Comparison of ENCODE assay signal across 8 mouse cellular contexts in genomic region chr7:143783378-143783995, GRCm38 (mm10). TPM values are rescaled to one million over a fixed set of nuclear protein-coding genes. Genes with fewer than 3 reads are reported as not detected.
DNase-seq lines count a peak whose midpoint lies in the region; ATAC-seq lines count a peak whose summit lies in the region.

No protein-coding gene starts in this region.

- no peaks in the 10 kb centered on the region for H3K36me3 ChIP-seq in limb, embryonic 13.5 days
- H3K36me3 ChIP-seq in neural tube, embryonic 14.5 days (ENCODE audit: control insufficient read depth, insufficient read depth, low read length): no peaks in the 10 kb centered on the region

- peaks cover 24% of the 10 kb centered on the region for H3K4me1 ChIP-seq in limb, embryonic 13.5 days
- peaks cover 10% of the 10 kb centered on the region for H3K4me1 ChIP-seq in neural tube, embryonic 14.5 days (ENCODE audit: control insufficient read depth, insufficient read depth, low read length)

- peak overlapping the region; percentile 47 for H3K4me3 ChIP-seq in limb, embryonic 13.5 days
- peak overlapping the region; percentile 48 for H3K4me3 ChIP-seq in neural tube, embryonic 14.5 days (ENCODE audit: low read depth, low read length)

- no peak for DNase-seq in cerebellum, postnatal 36 days
- peak; percentile 25 for DNase-seq in thymus, postnatal 14 days
- no peak for DNase-seq in thymus, postnatal 10 days (ENCODE audit: low spot score in 2 of 2)
- DNase-seq in ovary, adult 18-20 months (ENCODE audit: low spot score): no peak
- DNase-seq in urinary bladder, postnatal 14 days (ENCODE audit: low spot score): no peak

- H3K27me3 ChIP-seq in limb, embryonic 13.5 days: no peaks in the 10 kb centered on the region
- H3K27me3 ChIP-seq in neural tube, embryonic 14.5 days (ENCODE audit: control insufficient read depth, insufficient read depth, low read length): no peaks in the 10 kb centered on the region

- 17% methylated on average over 4 of the region's 6 CpGs for WGBS in limb, embryonic 13.5 days
- WGBS in neural tube, embryonic 14.5 days: 16% methylated on average over 5 of the region's 6 CpGs

- peak overlapping the region; percentile 72 for H3K4me2 ChIP-seq in limb, embryonic 13.5 days (replicated peaks)
- H3K4me2 ChIP-seq in neural tube, embryonic 14.5 days (ENCODE audit: low read depth, low read length): peak overlapping the region; percentile 69

- H3K9me3 ChIP-seq in limb, embryonic 13.5 days: no peaks in the 10 kb centered on the region
- H3K9me3 ChIP-seq in neural tube, embryonic 14.5 days (ENCODE audit: control insufficient read depth, low read length): no peaks in the 10 kb centered on the region

- H3K27ac ChIP-seq in limb, embryonic 13.5 days: peak overlapping the region; percentile 77
- H3K27ac ChIP-seq in neural tube, embryonic 14.5 days (ENCODE audit: low read depth, low read length): peak overlapping the region; percentile 62; the same call in 1 of the 2 replicates

- H3K9ac ChIP-seq in limb, embryonic 13.5 days: peak overlapping the region; percentile 67
- peak overlapping the region; percentile 65 for H3K9ac ChIP-seq in neural tube, embryonic 14.5 days (replicated peaks; ENCODE audit: low read depth, low read length)

- peak; percentile 29; the same call in 1 of the 2 replicates for ATAC-seq in cerebellum, adult (ENCODE audit: insufficient number of reproducible peaks, low FRiP score, low TSS enrichment)
- ATAC-seq in limb, embryonic 13.5 days (ENCODE audit: low FRiP score, low read depth): peak; percentile 25; the same call in 1 of the 2 replicates
- ATAC-seq in neural tube, embryonic 14.5 days (ENCODE audit: low read depth): peak; percentile 59; the same call in 1 of the 2 replicates

RNA-seq across cellular contexts. Expression of gene Mrgpre, which starts 0.8 kb away (rescaled TPM):
- polyA plus RNA-seq in limb, embryonic 13.5 days (2015; fragmentation: Nextera tagmentation; extraction: Ambion mirVana): 1.5 and 1.8 TPM in 2 replicates
- polyA plus RNA-seq in neural tube, embryonic 14.5 days (2014; fragmentation: Nextera tagmentation; extraction: Ambion mirVana): 7.4 and 8.4 TPM in 2 replicates

RNA-seq across cellular contexts. Expression of gene Mrgprg, which starts 16.7 kb away (rescaled TPM):
- polyA plus RNA-seq in limb, embryonic 13.5 days (2015; fragmentation: Nextera tagmentation; extraction: Ambion mirVana): not detected in 2 replicates
- not detected in 2 replicates for polyA plus RNA-seq in neural tube, embryonic 14.5 days (2014; fragmentation: Nextera tagmentation; extraction: Ambion mirVana)

RNA-seq across cellular contexts. Expression of gene Osbpl5, which starts 26.7 kb away (rescaled TPM):
- 40.0 and 43.8 TPM in 2 replicates for polyA plus RNA-seq in limb, embryonic 13.5 days (2015; fragmentation: Nextera tagmentation; extraction: Ambion mirVana)
- polyA plus RNA-seq in neural tube, embryonic 14.5 days (2014; fragmentation: Nextera tagmentation; extraction: Ambion mirVana): 33.3 and 35.5 TPM in 2 replicates

RNA-seq across cellular contexts. Expression of gene Nadsyn1, which starts 39.2 kb away (rescaled TPM):
- 7.5 and 7.6 TPM in 2 replicates for polyA plus RNA-seq in limb, embryonic 13.5 days (2015; fragmentation: Nextera tagmentation; extraction: Ambion mirVana)
- 5.3 and 6.7 TPM in 2 replicates for polyA plus RNA-seq in neural tube, embryonic 14.5 days (2014; fragmentation: Nextera tagmentation; extraction: Ambion mirVana)

RNA-seq across cellular contexts. Expression of gene Dhcr7, which starts 39.5 kb away (rescaled TPM):
- polyA plus RNA-seq in limb, embryonic 13.5 days (2015; fragmentation: Nextera tagmentation; extraction: Ambion mirVana): 33.8 and 38.7 TPM in 2 replicates
- polyA plus RNA-seq in neural tube, embryonic 14.5 days (2014; fragmentation: Nextera tagmentation; extraction: Ambion mirVana): 57.4 and 60.4 TPM in 2 replicates
